Mouse (Mus musculus) MEL (cell line): Measurements from ENCODE around the gene Crocc. TPM values are rescaled to one million over a fixed set of nuclear protein-coding genes. Genes with fewer than 3 reads are reported as not detected.

Source experiments
- DNase-seq: peaks from one replicate; pipeline ENCODE4 v3.0.0; 2011; ENCODE audit warnings: low read depth, low spot score
- H3K27ac ChIP-seq: 2 replicates; pipeline ENCODE4 v1.5.1; 2012; ENCODE audit warnings: low read depth, mild to moderate bottlenecking, control low read depth, low read length, moderate library complexity; ENCODE audit not compliant: control insufficient read depth
- H3K27me3 ChIP-seq, 2 experiments: fragments of 150-350 bp in 1 of 2; sonication (generic) in 1 of 2; 2 replicates each; pipeline ENCODE4 v1.6.1; 2012; ENCODE audit warnings: low read length in 2 of 2, mild to moderate bottlenecking in 2 of 2, improper control_type of control experiment in 1 of 2, moderate library complexity in 1 of 2; ENCODE audit not compliant: insufficient read depth in 2 of 2, control insufficient read depth in 1 of 2
- H3K36me3 ChIP-seq, 2 experiments: 2 replicates each; pipeline ENCODE4 v1.6.1; 2012 to 2014; ENCODE audit warnings: low read length in 2 of 2, improper control_type of control experiment in 1 of 2, inconsistent platforms in 1 of 2, mild to moderate bottlenecking in 1 of 2; ENCODE audit not compliant: insufficient read depth in 2 of 2, control insufficient read depth in 1 of 2
- H3K4me1 ChIP-seq, 2 experiments: fragments of 150-350 bp in 1 of 2; sonication (generic) in 1 of 2; 2 replicates each; pipeline ENCODE4 v1.6.1; 2012; ENCODE audit warnings: low read length in 2 of 2, improper control_type of control experiment in 1 of 2, mild to moderate bottlenecking in 1 of 2; ENCODE audit not compliant: insufficient read depth in 2 of 2, control insufficient read depth in 1 of 2
- H3K4me3 ChIP-seq, 2 experiments: fragments of 150-350 bp in 1 of 2; sonication (generic) in 1 of 2; 2 replicates each; pipeline ENCODE4 v1.5.1; 2012; ENCODE audit warnings: low read depth in 2 of 2, low read length in 2 of 2, mild to moderate bottlenecking in 2 of 2, moderate library complexity in 2 of 2, control low read depth in 1 of 2, improper control_type of control experiment in 1 of 2; ENCODE audit not compliant: control insufficient read depth in 1 of 2, insufficient read depth in 1 of 2
- H3K79me2 ChIP-seq: 2 replicates; pipeline ENCODE4 v1.6.1; 2012; ENCODE audit warnings: mild to moderate bottlenecking, low read length, moderate library complexity; ENCODE audit not compliant: control insufficient read depth, poor library complexity, insufficient read depth
- H3K9ac ChIP-seq: 2 replicates; pipeline ENCODE4 v1.6.1; 2012; ENCODE audit warnings: low read depth, mild to moderate bottlenecking, control low read depth, low read length, moderate library complexity; ENCODE audit not compliant: control insufficient read depth, poor library complexity, severe bottlenecking
- H3K9me3 ChIP-seq: fragments of 150-350 bp; sonication (generic); replicated peaks from 2 replicates; pipeline ENCODE4 v1.6.1; 2012; ENCODE audit warnings: mild to moderate bottlenecking, low read length, improper control_type of control experiment, moderate library complexity; ENCODE audit not compliant: insufficient read depth
- BHLHE40 ChIP-seq: IDR thresholded peaks from 2 replicates; pipeline ENCODE4 v1.6.1; 2012; ENCODE audit warnings: low read depth, mild to moderate bottlenecking, inconsistent platforms, low read length, improper control_type of control experiment, borderline replicate concordance
- CHD2 ChIP-seq: IDR thresholded peaks from 2 replicates; pipeline ENCODE4 v1.6.1; 2011; ENCODE audit warnings: low read length, improper control_type of control experiment
- CTCF ChIP-seq, 3 experiments: IDR thresholded peaks in 2 of 3; conservative IDR thresholded peaks in 1 of 3; 2 replicates each; pipeline ENCODE4 v1.5.1; 2011 to 2012; ENCODE audit warnings: low read length in 3 of 3, low read depth in 2 of 3, mild to moderate bottlenecking in 2 of 3, improper control_type of control experiment in 1 of 3, inconsistent platforms in 1 of 3, mixed read lengths in 1 of 3, moderate library complexity in 1 of 3; ENCODE audit not compliant: control insufficient read depth in 1 of 3, insufficient read depth in 1 of 3, poor library complexity in 1 of 3, severe bottlenecking in 1 of 3
- E2F4 ChIP-seq: IDR thresholded peaks from 2 replicates; pipeline ENCODE4 v1.6.1; 2011; ENCODE audit warnings: low read depth, low read length, improper control_type of control experiment, borderline replicate concordance
- ELF1 ChIP-seq: IDR thresholded peaks from 2 replicates; pipeline ENCODE4 v1.6.1; 2014; ENCODE audit warnings: low read depth, mild to moderate bottlenecking, inconsistent platforms, low read length, improper control_type of control experiment, moderate library complexity
- JUND ChIP-seq: IDR thresholded peaks from 2 replicates; pipeline ENCODE4 v1.6.1; 2011; ENCODE audit warnings: low read depth, mild to moderate bottlenecking, improper control_type of control experiment, low read length
- KAT2A ChIP-seq: conservative IDR thresholded peaks from 2 replicates; pipeline ENCODE4 v1.6.1; 2012; ENCODE audit warnings: low read depth, low read length, improper control_type of control experiment, inconsistent platforms
- MAX ChIP-seq: IDR thresholded peaks from 2 replicates; pipeline ENCODE4 v1.6.1; 2011; ENCODE audit warnings: low read length, improper control_type of control experiment
- MAZ ChIP-seq: IDR thresholded peaks from 2 replicates; pipeline ENCODE4 v1.6.1; 2012; ENCODE audit warnings: low read depth, mild to moderate bottlenecking, inconsistent platforms, low read length, improper control_type of control experiment
- MXI1 ChIP-seq: IDR thresholded peaks from 2 replicates; pipeline ENCODE4 v1.6.1; 2011; ENCODE audit warnings: mild to moderate bottlenecking, low read depth, low read length, improper control_type of control experiment
- MYB ChIP-seq: IDR thresholded peaks from 2 replicates; pipeline ENCODE4 v1.6.1; 2011; ENCODE audit warnings: mild to moderate bottlenecking, low read depth, low read length, improper control_type of control experiment
- MYC ChIP-seq: IDR thresholded peaks from 2 replicates; pipeline ENCODE4 v1.6.1; 2011; ENCODE audit warnings: low read depth, mild to moderate bottlenecking, low read length, improper control_type of control experiment, moderate library complexity
- NRF1 ChIP-seq: IDR thresholded peaks from 2 replicates; pipeline ENCODE4 v1.6.1; 2014; ENCODE audit warnings: low read depth, mild to moderate bottlenecking, inconsistent platforms, low read length, improper control_type of control experiment, moderate library complexity; ENCODE audit not compliant: poor library complexity, insufficient read depth, severe bottlenecking
- POLR2A ChIP-seq, 2 experiments: IDR thresholded peaks; 2 replicates each; pipeline ENCODE4 v1.6.1; 2011 to 2012; ENCODE audit warnings: low read length in 2 of 2, mild to moderate bottlenecking in 2 of 2, control low read depth in 1 of 2, improper control_type of control experiment in 1 of 2, low read depth in 1 of 2, moderate library complexity in 1 of 2; ENCODE audit not compliant: control insufficient read depth in 1 of 2, insufficient read depth in 1 of 2, poor library complexity in 1 of 2
- RAD21 ChIP-seq: IDR thresholded peaks from 2 replicates; pipeline ENCODE4 v1.6.1; 2011; ENCODE audit warnings: mild to moderate bottlenecking, low read depth, low read length, improper control_type of control experiment
- RCOR1 ChIP-seq: IDR thresholded peaks from 2 replicates; pipeline ENCODE4 v1.6.1; 2012; ENCODE audit warnings: low read depth, mild to moderate bottlenecking, inconsistent platforms, low read length, improper control_type of control experiment
- SIN3A ChIP-seq: IDR thresholded peaks from 2 replicates; pipeline ENCODE4 v1.6.1; 2012; ENCODE audit warnings: low read length, improper control_type of control experiment, inconsistent platforms
- SMC3 ChIP-seq: IDR thresholded peaks from 2 replicates; pipeline ENCODE4 v1.6.1; 2011; ENCODE audit warnings: low read depth, low read length, improper control_type of control experiment
- TAL1 ChIP-seq: IDR thresholded peaks from 2 replicates; pipeline ENCODE4 v1.6.1; 2012; ENCODE audit warnings: mild to moderate bottlenecking, inconsistent platforms, low read length, moderate library complexity, mixed read lengths
- TBP ChIP-seq: IDR thresholded peaks from 2 replicates; pipeline ENCODE4 v1.8.0; 2011; ENCODE audit warnings: low read depth, low read length, improper control_type of control experiment
- TCF12 ChIP-seq: IDR thresholded peaks from 2 replicates; pipeline ENCODE4 v1.6.1; 2014; ENCODE audit warnings: low read depth, mild to moderate bottlenecking, inconsistent platforms, low read length, improper control_type of control experiment, moderate library complexity
- USF1 ChIP-seq: IDR thresholded peaks from 2 replicates; pipeline ENCODE4 v1.6.1; 2014; ENCODE audit warnings: low read depth, mild to moderate bottlenecking, inconsistent platforms, low read length, improper control_type of control experiment, moderate library complexity
- ZC3H11A ChIP-seq: IDR thresholded peaks from 2 replicates; pipeline ENCODE4 v1.6.1; 2012; ENCODE audit warnings: low read depth, mild to moderate bottlenecking, inconsistent platforms, low read length, improper control_type of control experiment
- ZMIZ1 ChIP-seq: IDR thresholded peaks from 2 replicates; pipeline ENCODE4 v1.6.1; 2012; ENCODE audit warnings: low read depth, mild to moderate bottlenecking, inconsistent platforms, low read length, improper control_type of control experiment, moderate library complexity
- ZNF384 ChIP-seq: IDR thresholded peaks from 2 replicates; pipeline ENCODE4 v1.6.1; 2012; ENCODE audit warnings: low read depth, mild to moderate bottlenecking, inconsistent platforms, low read length, improper control_type of control experiment
- polyA plus RNA-seq, 2 experiments: library from polyadenylated mRNA; stranded (reverse) in 1 of 2; unstranded in 1 of 2; fragments of >175 nt in 1 of 2; fragments of >200 nt in 1 of 2; gene quantifications; 2 replicates each; pipeline versions ENCODE4 v1.2.1 to v1.2.4; 2012; ENCODE audit warnings: low replicate concordance in 2 of 2, low read depth in 1 of 2; ENCODE audit not compliant: insufficient read length in 2 of 2, insufficient read depth in 1 of 2, missing spikeins in 1 of 2
- total RNA-seq: library from RNA; depleted of rRNA; stranded (reverse); fragments of 300-350 nt; gene quantifications from 2 replicates; pipeline ENCODE4 v1.2.3, GENCODE M21; 2012

The Crocc gene
- total and polyA plus RNA-seq, 3 experiments, result 0.77 to 3.6 TPM; not detected in 1

- no peak overlapping the region for H3K9ac ChIP-seq
- H3K4me3 ChIP-seq, result no peak overlapping the region
- TF ChIP-seq TCF12, result no peak
- TF ChIP-seq TAL1, result no peak
- no peak for TF ChIP-seq CHD2
- TF ChIP-seq MAX, result no peak
- TF ChIP-seq ZNF384, result no peak
- TF ChIP-seq JUND, result no peak
- TF ChIP-seq NRF1, result no peak
- no peak for TF ChIP-seq MAZ
- H3K4me1 ChIP-seq, result peaks cover 0 to 12% of the 10 kb centered on the region in 2 experiments; a peak in 2 of 4 replicates
- no peaks in the 10 kb centered on the region for H3K9me3 ChIP-seq
- H3K79me2 ChIP-seq, result no peaks in the 10 kb centered on the region
- DNase-seq, result no peak
- H3K27ac ChIP-seq, result no peak overlapping the region
- H3K27me3 ChIP-seq, result no peaks in the 10 kb centered on the region
- peaks cover 0 to 6% of the 10 kb centered on the region in 2 experiments; a peak in 2 of 4 replicates for H3K36me3 ChIP-seq
Observed at GRCm38 (mm10) chr4:141066709-141067515, 6.6 kb upstream of the Crocc start.

- Histone ChIP-seq H3K9me3 (no peaks in the 10 kb centered on the region), H3K27ac (no peak overlapping the region), H3K4me3 (no peak overlapping the region)
- peak; percentile 92 for DNase-seq
- TF ChIP-seq KAT2A (no peak), E2F4 (no peak), USF1 (peak; percentile 79), ZMIZ1 (no peak), SMC3 (peak; percentile 70), MAX (peak; percentile 89), BHLHE40 (peak; percentile 81), CTCF (IDR thresholded peaks at IDR 0.05 in 2 of 3, conservative IDR thresholded peaks at IDR 0.05 in 1 of 3; ENCODE audit: control insufficient read depth in 1 of 3, insufficient read depth in 1 of 3, low read depth in 2 of 3, low read length in 3 of 3, poor library complexity in 1 of 3, severe bottlenecking in 1 of 3) (peak; percentile 87 to 99 (median 93)), MYB (no peak), MXI1 (peak; percentile 76; the same call in 1 of the 2 replicates), ZNF384 (peak; percentile 45), MYC (peak; percentile 97), ZC3H11A (peak; percentile 52), MAZ (peak; percentile 49; the same call in 1 of the 2 replicates), ELF1 (no peak), RCOR1 (no peak), SIN3A (0 out of 2 replicates have a peak, but pooled peaks have one; percentile 39), TBP (0 out of 2 replicates have a peak, but pooled peaks have one; percentile 17), POLR2A (IDR thresholded peaks at IDR 0.05; ENCODE audit: control insufficient read depth in 1 of 2, insufficient read depth in 1 of 2, low read depth in 1 of 2, low read length in 2 of 2, poor library complexity in 1 of 2) (peak in 1 of 2 experiments; percentile 26; a peak in 1 of 4 replicates), TAL1 (no peak), RAD21 (peak; percentile 77)
- TF ChIP-seq, all 39 proteins: peak for 14
- Histone ChIP-seq H3K9ac (no peak overlapping the region), H3K4me1 (peaks cover 0 to 12% of the 10 kb centered on the region in 2 experiments; a peak in 2 of 4 replicates), H3K79me2 (no peaks in the 10 kb centered on the region), H3K27me3 (no peaks in the 10 kb centered on the region), H3K36me3 (peaks cover 0 to 9% of the 10 kb centered on the region in 2 experiments; a peak in 2 of 4 replicates)
Observed at GRCm38 (mm10) chr4:141065123-141065522, 4.8 kb upstream of the Crocc start.
